Mouse (Mus musculus): ENCODE measurements at regions not wholly inside any gene's neighbourhood (a gene's known extent, or its start where the extent isn't known, plus 50 kb on each side); places are given as distances from the start of the nearest gene placed in this dataset.

DNA sequence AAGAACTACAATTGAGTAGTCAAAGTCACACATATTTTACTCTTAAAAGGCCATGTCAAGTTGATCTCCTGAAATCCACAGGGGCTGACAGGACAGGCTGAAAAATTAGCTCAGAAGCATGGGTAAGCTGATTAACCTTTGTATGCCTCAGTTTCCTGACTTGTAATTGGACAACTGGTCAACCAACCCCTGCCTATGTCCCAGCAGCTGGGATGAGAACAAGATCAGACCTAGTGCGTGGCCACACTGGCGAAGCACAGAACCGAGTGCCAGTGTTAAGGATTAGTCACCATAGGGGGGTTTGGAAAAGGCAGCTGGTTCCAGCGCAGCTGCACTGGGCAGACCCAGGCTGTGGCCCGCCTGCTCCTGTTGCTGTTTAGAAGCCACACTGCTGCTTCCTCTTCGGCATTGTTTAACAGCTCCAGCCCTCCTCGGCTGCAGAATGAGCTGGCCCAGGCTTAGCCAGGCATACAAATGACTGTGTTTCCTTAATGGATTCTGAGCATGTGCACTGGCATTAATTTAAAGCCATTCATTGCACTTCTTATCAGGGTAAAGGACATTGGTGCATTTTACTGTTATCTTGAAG, 120.1 kb upstream of the Dock1 start:
- Histone ChIP-seq H3K4me3 (ENCODE audit: low read depth, low read length) (no peak overlapping the region), H3K27ac (ENCODE audit: low read length) (peak overlapping the region; percentile 70), H3K9me3 (replicated peaks; ENCODE audit: control insufficient read depth, low read length, poor library complexity, severe bottlenecking) (no peaks in the 10 kb centered on the region), H3K27me3 (ENCODE audit: control insufficient read depth, insufficient read depth, low read depth, low read length) (no peaks in the 10 kb centered on the region), H3K4me2 (ENCODE audit: low read length) (peak overlapping the region; percentile 10; the same call in 1 of the 2 replicates), H3K4me1 (ENCODE audit: control insufficient read depth, insufficient read depth, low read length) (peaks cover 6% of the 10 kb centered on the region), H3K9ac (ENCODE audit: low read depth, low read length) (no peak overlapping the region), H3K36me3 (ENCODE audit: control insufficient read depth, insufficient read depth, low read length) (no peaks in the 10 kb centered on the region)
- WGBS, result 15% methylated on average over 7 of the region's 7 CpGs
- ATAC-seq, result peak; percentile 76

DNA sequence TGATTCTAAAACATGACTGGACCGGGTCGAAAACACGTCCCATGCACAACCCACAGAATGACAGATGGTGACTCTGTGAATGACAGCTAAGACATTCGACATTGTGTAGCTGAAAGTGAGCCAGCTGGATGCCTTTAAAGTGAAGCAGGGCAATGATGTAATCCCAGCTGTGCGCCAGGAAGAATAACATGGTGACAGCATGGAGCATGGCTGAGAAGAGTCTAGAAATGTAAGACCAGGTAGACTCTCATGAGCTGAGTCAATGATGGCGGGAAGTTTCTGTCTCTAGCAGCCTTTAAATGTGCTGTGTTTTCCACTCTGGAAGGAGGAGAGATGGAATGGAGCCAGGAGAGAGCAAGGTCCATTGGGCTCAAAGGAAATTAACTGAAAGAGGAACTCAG, 118.4 kb upstream of the Dock1 start:
- H3K4me2 ChIP-seq (ENCODE audit: low read length), result no peak overlapping the region
- H3K9ac ChIP-seq (ENCODE audit: low read depth, low read length), result no peak overlapping the region
- no peaks in the 10 kb centered on the region for H3K36me3 ChIP-seq (ENCODE audit: control insufficient read depth, insufficient read depth, low read length)
- no peak overlapping the region for H3K27ac ChIP-seq (ENCODE audit: low read length)
- no peak for ATAC-seq
- WGBS, result 56% methylated on average over 6 of the region's 6 CpGs
- H3K4me3 ChIP-seq (ENCODE audit: low read depth, low read length), result no peak overlapping the region
- H3K27me3 ChIP-seq (ENCODE audit: control insufficient read depth, insufficient read depth, low read depth, low read length), result no peaks in the 10 kb centered on the region
- no peaks in the 10 kb centered on the region for H3K9me3 ChIP-seq (replicated peaks; ENCODE audit: control insufficient read depth, low read length, poor library complexity, severe bottlenecking)
- H3K4me1 ChIP-seq (ENCODE audit: control insufficient read depth, insufficient read depth, low read length), result peaks cover 6% of the 10 kb centered on the region

DNA sequence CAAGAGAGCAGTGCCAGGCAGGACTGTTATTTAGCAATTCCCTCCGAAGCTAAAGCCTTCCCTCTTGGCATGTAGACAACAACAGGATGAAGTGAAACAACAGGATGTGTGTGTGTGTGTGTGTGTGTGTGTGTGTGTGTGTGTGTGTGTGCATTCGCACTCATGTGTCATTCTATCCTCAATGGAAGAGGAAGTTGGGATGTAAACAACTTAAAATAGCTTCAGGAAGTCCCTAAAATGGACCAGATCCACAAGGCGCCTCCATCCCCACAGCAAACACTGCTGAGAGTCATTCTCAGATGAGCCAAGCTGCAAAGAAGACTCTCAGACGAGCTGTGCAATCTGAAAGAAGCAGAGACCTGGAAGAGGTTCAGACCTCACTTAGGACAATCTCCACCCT, 114.4 kb upstream of the Dock1 start:
- Histone ChIP-seq H3K4me2 (ENCODE audit: low read length) (no peak overlapping the region), H3K4me1 (ENCODE audit: control insufficient read depth, insufficient read depth, low read length) (no peaks in the 10 kb centered on the region), H3K9ac (ENCODE audit: low read depth, low read length) (no peak overlapping the region), H3K36me3 (ENCODE audit: control insufficient read depth, insufficient read depth, low read length) (no peaks in the 10 kb centered on the region), H3K27me3 (ENCODE audit: control insufficient read depth, insufficient read depth, low read depth, low read length) (no peaks in the 10 kb centered on the region), H3K4me3 (ENCODE audit: low read depth, low read length) (no peak overlapping the region), H3K9me3 (replicated peaks; ENCODE audit: control insufficient read depth, low read length, poor library complexity, severe bottlenecking) (no peaks in the 10 kb centered on the region), H3K27ac (ENCODE audit: low read length) (no peak overlapping the region)
- WGBS, result 80% methylated on average over 4 of the region's 4 CpGs
- ATAC-seq, result no peak

DNA sequence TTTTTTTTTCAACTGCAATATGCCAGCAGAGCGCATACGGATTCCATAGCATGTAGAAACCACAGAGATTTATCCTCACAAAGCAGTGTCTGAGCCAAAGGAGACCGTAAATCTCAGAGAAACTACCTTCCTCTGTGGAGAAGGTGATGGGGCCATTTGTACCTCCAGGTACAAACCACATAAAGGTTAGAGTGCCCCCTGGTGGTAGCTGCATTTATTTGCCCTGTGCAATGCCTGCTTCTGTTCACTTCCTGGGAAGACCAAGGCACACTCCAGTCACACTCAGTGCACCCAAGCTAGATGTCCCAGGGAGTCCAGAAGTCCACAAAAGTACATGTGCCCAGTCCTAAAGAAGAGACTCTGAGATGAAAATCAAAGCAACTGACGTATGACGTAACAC, 104.1 kb upstream of the Dock1 start:
- no peaks in the 10 kb centered on the region for H3K36me3 ChIP-seq (ENCODE audit: control insufficient read depth, insufficient read depth, low read length)
- H3K27me3 ChIP-seq (ENCODE audit: control insufficient read depth, insufficient read depth, low read depth, low read length), result no peaks in the 10 kb centered on the region; the same call in 1 of the 2 replicates
- 85% methylated on average over 5 of the region's 5 CpGs for WGBS
- H3K27ac ChIP-seq (ENCODE audit: low read length), result no peak overlapping the region
- H3K4me1 ChIP-seq (ENCODE audit: control insufficient read depth, insufficient read depth, low read length), result no peaks in the 10 kb centered on the region
- H3K9ac ChIP-seq (ENCODE audit: low read depth, low read length), result no peak overlapping the region
- H3K4me3 ChIP-seq (ENCODE audit: low read depth, low read length), result no peak overlapping the region
- ATAC-seq, result no peak
- H3K9me3 ChIP-seq (replicated peaks; ENCODE audit: control insufficient read depth, low read length, poor library complexity, severe bottlenecking), result no peaks in the 10 kb centered on the region
- H3K4me2 ChIP-seq (ENCODE audit: low read length), result no peak overlapping the region

DNA sequence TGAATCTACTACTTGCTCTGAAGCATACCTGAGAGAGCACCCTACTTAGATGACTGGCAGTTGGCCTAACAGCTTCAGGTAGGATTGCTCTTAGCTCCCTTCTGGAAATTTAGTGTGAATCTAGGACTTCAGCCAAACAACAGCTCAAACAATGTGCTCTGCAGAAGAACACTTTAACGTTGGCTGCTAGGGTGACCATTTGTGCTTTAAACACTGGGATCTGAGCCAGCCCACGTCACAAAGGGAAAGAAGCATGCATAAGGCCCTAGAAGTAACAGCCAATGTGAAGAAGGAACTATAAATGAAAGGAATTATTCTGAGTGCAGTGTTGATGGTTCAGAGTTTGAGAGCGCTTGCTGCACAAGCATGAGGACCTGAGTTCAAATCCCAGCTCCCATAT, 101.2 kb upstream of the Dock1 start:
- no peaks in the 10 kb centered on the region for H3K36me3 ChIP-seq (ENCODE audit: control insufficient read depth, insufficient read depth, low read length)
- no peaks in the 10 kb centered on the region for H3K4me1 ChIP-seq (ENCODE audit: control insufficient read depth, insufficient read depth, low read length)
- H3K27me3 ChIP-seq (ENCODE audit: control insufficient read depth, insufficient read depth, low read depth, low read length), result no peaks in the 10 kb centered on the region
- no peak for ATAC-seq
- 81% methylated on average over 3 of the region's 3 CpGs for WGBS
- H3K9me3 ChIP-seq (replicated peaks; ENCODE audit: control insufficient read depth, low read length, poor library complexity, severe bottlenecking), result no peaks in the 10 kb centered on the region
- no peak overlapping the region for H3K4me3 ChIP-seq (ENCODE audit: low read depth, low read length)
- no peak overlapping the region for H3K4me2 ChIP-seq (ENCODE audit: low read length)
- H3K27ac ChIP-seq (ENCODE audit: low read length), result no peak overlapping the region
- no peak overlapping the region for H3K9ac ChIP-seq (ENCODE audit: low read depth, low read length)

DNA sequence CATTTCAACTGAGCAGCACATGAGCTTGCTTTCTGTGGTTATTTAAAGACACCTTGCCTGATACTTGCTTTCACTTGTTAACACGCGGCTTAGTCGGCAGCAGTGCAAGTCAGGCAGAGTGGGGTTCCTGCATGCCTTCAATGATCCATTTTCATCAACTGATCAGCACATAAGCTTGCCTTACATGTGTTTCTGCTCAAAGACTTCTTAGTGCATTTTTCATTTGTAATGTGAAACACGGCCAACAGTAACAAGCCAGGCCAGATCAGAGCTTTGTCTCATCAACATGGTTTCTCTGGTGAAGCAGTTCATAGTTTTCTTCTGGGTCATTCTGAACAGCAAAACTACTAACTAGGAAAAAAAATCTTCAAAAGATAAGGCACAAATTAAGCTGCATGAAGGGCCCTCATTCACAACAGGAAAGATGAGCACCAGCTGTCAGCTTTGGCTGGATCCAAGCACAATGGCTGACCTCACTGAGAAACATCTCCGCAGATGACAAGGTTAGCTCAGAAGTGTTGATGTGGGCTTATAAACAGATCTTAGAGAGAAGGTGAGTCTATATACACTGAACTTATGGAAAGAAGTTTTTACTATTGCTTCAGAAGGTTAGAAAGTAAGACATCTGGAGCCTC, 100.2 kb upstream of the Dock1 start:
- WGBS, result 89% methylated on average over 5 of the region's 5 CpGs
- Histone ChIP-seq H3K4me1 (ENCODE audit: control insufficient read depth, insufficient read depth, low read length) (no peaks in the 10 kb centered on the region), H3K27me3 (ENCODE audit: control insufficient read depth, insufficient read depth, low read depth, low read length) (no peaks in the 10 kb centered on the region), H3K4me3 (ENCODE audit: low read depth, low read length) (no peak overlapping the region), H3K36me3 (ENCODE audit: control insufficient read depth, insufficient read depth, low read length) (no peaks in the 10 kb centered on the region), H3K9ac (ENCODE audit: low read depth, low read length) (no peak overlapping the region), H3K9me3 (replicated peaks; ENCODE audit: control insufficient read depth, low read length, poor library complexity, severe bottlenecking) (0 out of 2 replicates have a peak, but pooled peaks cover 2% of the 10 kb centered on the region), H3K4me2 (ENCODE audit: low read length) (no peak overlapping the region), H3K27ac (ENCODE audit: low read length) (no peak overlapping the region)
- ATAC-seq, result no peak

DNA sequence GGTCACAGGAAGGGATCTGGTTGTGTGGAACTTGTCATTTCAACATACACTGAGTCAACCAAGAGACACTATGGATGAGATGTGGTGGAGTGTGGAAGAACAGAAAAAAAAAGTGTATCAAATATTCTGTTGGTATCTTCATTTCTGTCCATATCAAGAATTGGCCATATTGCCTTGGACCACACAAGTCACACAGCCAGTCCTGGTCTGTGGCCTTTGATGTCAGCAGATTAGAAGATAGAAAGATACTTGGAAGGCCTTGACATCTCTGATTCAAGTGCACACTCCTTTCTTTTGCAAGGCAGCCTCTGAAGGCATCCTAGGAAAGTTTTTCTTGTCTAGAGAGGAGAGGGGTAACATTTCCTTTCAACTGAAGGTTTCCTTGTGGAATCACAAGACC, 88.7 kb upstream of the Dock1 start:
- ATAC-seq, result no peak
- H3K9ac ChIP-seq (ENCODE audit: low read depth, low read length), result no peak overlapping the region
- H3K27ac ChIP-seq (ENCODE audit: low read length), result no peak overlapping the region
- no peaks in the 10 kb centered on the region for H3K4me1 ChIP-seq (ENCODE audit: control insufficient read depth, insufficient read depth, low read length)
- H3K9me3 ChIP-seq (replicated peaks; ENCODE audit: control insufficient read depth, low read length, poor library complexity, severe bottlenecking), result no peaks in the 10 kb centered on the region
- H3K4me3 ChIP-seq (ENCODE audit: low read depth, low read length), result no peak overlapping the region
- H3K27me3 ChIP-seq (ENCODE audit: control insufficient read depth, insufficient read depth, low read depth, low read length), result no peaks in the 10 kb centered on the region
- no peaks in the 10 kb centered on the region for H3K36me3 ChIP-seq (ENCODE audit: control insufficient read depth, insufficient read depth, low read length)
- H3K4me2 ChIP-seq (ENCODE audit: low read length), result no peak overlapping the region

DNA sequence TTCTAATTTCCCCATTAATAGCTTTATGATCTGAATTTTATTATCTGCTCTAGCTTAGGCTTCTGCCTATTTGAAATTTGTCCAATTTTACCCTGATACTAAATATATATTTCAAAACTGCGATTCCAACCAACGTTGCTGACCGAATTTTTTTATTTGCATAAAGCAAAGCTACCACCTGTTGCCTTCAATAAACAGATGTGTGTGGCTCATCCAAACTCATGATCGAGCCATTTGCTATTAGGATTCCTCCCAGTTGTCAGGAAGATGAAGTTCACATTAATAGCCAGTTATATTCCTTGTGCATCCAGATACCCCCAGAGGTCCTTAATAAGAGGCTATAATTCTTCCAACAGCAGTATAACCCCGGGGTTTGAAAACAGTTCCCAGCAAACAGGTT, 85.0 kb upstream of the Dock1 start:
- Histone ChIP-seq H3K9me3 (replicated peaks; ENCODE audit: control insufficient read depth, low read length, poor library complexity, severe bottlenecking) (no peaks in the 10 kb centered on the region), H3K27ac (ENCODE audit: low read length) (no peak overlapping the region), H3K27me3 (ENCODE audit: control insufficient read depth, insufficient read depth, low read depth, low read length) (no peaks in the 10 kb centered on the region), H3K4me3 (ENCODE audit: low read depth, low read length) (no peak overlapping the region), H3K4me2 (ENCODE audit: low read length) (no peak overlapping the region), H3K36me3 (ENCODE audit: control insufficient read depth, insufficient read depth, low read length) (no peaks in the 10 kb centered on the region), H3K4me1 (ENCODE audit: control insufficient read depth, insufficient read depth, low read length) (no peaks in the 10 kb centered on the region), H3K9ac (ENCODE audit: low read depth, low read length) (no peak overlapping the region)
- ATAC-seq, result no peak
- WGBS, result 89% methylated on average over 5 of the region's 5 CpGs

DNA sequence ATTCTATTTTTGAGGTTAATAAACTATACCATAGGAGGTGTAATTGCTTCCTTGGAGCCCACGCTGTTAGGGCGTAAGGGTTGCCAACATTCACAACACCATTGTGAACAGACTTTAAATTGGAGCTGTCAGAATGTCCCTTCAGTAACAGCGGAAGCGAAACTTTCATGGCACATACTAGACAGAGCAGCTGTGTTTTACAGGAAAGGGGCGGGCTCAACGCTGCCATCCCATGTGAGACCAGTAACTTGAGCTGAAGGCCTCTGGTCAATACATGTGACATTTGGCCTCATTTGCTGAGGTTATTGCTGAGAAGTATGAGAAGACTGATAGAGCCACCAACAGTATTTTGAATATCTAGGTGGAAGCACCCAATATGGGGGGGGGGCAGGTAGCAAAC, 83.5 kb upstream of the Dock1 start:
- Histone ChIP-seq H3K4me1 (ENCODE audit: control insufficient read depth, insufficient read depth, low read length) (no peaks in the 10 kb centered on the region), H3K36me3 (ENCODE audit: control insufficient read depth, insufficient read depth, low read length) (no peaks in the 10 kb centered on the region), H3K4me2 (ENCODE audit: low read length) (no peak overlapping the region), H3K27ac (ENCODE audit: low read length) (no peak overlapping the region), H3K27me3 (ENCODE audit: control insufficient read depth, insufficient read depth, low read depth, low read length) (no peaks in the 10 kb centered on the region), H3K9ac (ENCODE audit: low read depth, low read length) (no peak overlapping the region), H3K4me3 (ENCODE audit: low read depth, low read length) (no peak overlapping the region), H3K9me3 (replicated peaks; ENCODE audit: control insufficient read depth, low read length, poor library complexity, severe bottlenecking) (no peaks in the 10 kb centered on the region)
- no peak for ATAC-seq
- WGBS, result 93% methylated on average over 6 of the region's 6 CpGs
